Mouse (Mus musculus) forebrain, embryonic 11.5 days (tissue): ENCODE results near the gene Ccdc27. TPM values are rescaled to one million over a fixed set of nuclear protein-coding genes. Genes with fewer than 3 reads are reported as not detected.

Experiments
- ATAC-seq: fragments of 200-750 bp; cut with Nextera tagmentation; replicated peaks from 2 replicates; pipeline ENCODE4 v1.8.0; 2017; ENCODE audit warnings: moderate TSS enrichment; ENCODE audit not compliant: low FRiP score
- DNase-seq: peaks from one replicate; pipeline ENCODE4 v3.0.0-alpha.2; 2017; ENCODE audit warnings: low spot score
- H3K27ac ChIP-seq: fragments of 300-500 bp; sonication (generic); 2 replicates; pipeline ENCODE4 v1.5.1; 2014; ENCODE audit warnings: low read depth, low read length
- H3K27me3 ChIP-seq: fragments of 300-500 bp; sonication (generic); 2 replicates; pipeline ENCODE4 v1.6.1; 2014; ENCODE audit warnings: mild to moderate bottlenecking, low read length, mixed read lengths; ENCODE audit not compliant: control insufficient read depth, insufficient read depth
- H3K36me3 ChIP-seq: fragments of 300-500 bp; sonication (generic); 2 replicates; pipeline ENCODE4 v1.6.1; 2014; ENCODE audit warnings: mild to moderate bottlenecking, low read length, moderate library complexity, mixed read lengths; ENCODE audit not compliant: control insufficient read depth, insufficient read depth
- H3K4me1 ChIP-seq: fragments of 300-500 bp; sonication (generic); replicated peaks from 2 replicates; pipeline ENCODE4 v1.6.1; 2014; ENCODE audit warnings: low read length, mixed read lengths; ENCODE audit not compliant: control insufficient read depth, insufficient read depth
- H3K4me2 ChIP-seq: fragments of 300-500 bp; sonication (generic); 2 replicates; pipeline ENCODE4 v1.6.1; 2014; ENCODE audit warnings: low read depth, mild to moderate bottlenecking, low read length, moderate library complexity, mixed read lengths; ENCODE audit not compliant: severe bottlenecking
- H3K4me3 ChIP-seq: fragments of 300-500 bp; sonication (generic); 2 replicates; pipeline ENCODE4 v1.5.1; 2014; ENCODE audit warnings: low read depth, low read length
- H3K9ac ChIP-seq: fragments of 300-500 bp; sonication (generic); 2 replicates; pipeline ENCODE4 v1.6.1; 2014; ENCODE audit warnings: low read length
- H3K9me3 ChIP-seq: fragments of 300-500 bp; sonication (generic); 2 replicates; pipeline ENCODE4 v1.6.1; 2016; ENCODE audit warnings: low read length, mixed read lengths; ENCODE audit not compliant: control insufficient read depth
- WGBS: fragments of 180-500 bp; shearing (Covaris S2); extraction: QIAGEN DNeasy Blood & Tissue Kit; methylation state at CpG from one replicate; pipeline ENCODE4 v1.1.7; 2014; 5-methylcytosine and 5-hydroxymethylcytosine counted together
- polyA plus RNA-seq: library from polyadenylated mRNA; unstranded; fragments of >200 nt; fragmentation: Nextera tagmentation; extraction: Ambion mirVana; gene quantifications from 2 replicates; pipeline ENCODE4 v1.2.1, GENCODE M21; 2014

Ccdc27 gene
- polyA plus RNA-seq, 1 experiment from 2014 or later = not detected

- DNase-seq = no peak
- no peaks in the 10 kb centered on the region for H3K4me1 ChIP-seq
These were observed 29.0 kb upstream of the Ccdc27 start for GRCm38 (mm10) chr4:154071521-154071920.

GRCm38 (mm10) chr4:154070896-154071295, 28.4 kb upstream of the Ccdc27 start:
- Histone ChIP-seq H3K27ac (no peak overlapping the region), H3K4me2 (no peak overlapping the region), H3K27me3 (peaks cover 22% of the 10 kb centered on the region), H3K36me3 (no peaks in the 10 kb centered on the region), H3K9ac (no peak overlapping the region), H3K4me1 (no peaks in the 10 kb centered on the region), H3K4me3 (no peak overlapping the region), H3K9me3 (no peaks in the 10 kb centered on the region)
- WGBS = under 1% methylated on average over 5 of the region's 5 CpGs
- ATAC-seq = no peak
- no peak for DNase-seq

More at GRCm38 (mm10) chr4:154071521-154071920, 29.0 kb upstream of the Ccdc27 start:
- H3K9me3 ChIP-seq = no peaks in the 10 kb centered on the region
- WGBS = under 1% methylated on average over 15 of the region's 20 CpGs
- no peaks in the 10 kb centered on the region for H3K36me3 ChIP-seq
- no peak overlapping the region for H3K4me3 ChIP-seq
- H3K27ac ChIP-seq = no peak overlapping the region
- no peak for ATAC-seq
- H3K4me2 ChIP-seq = peak overlapping the region; percentile 26; the same call in 1 of the 2 replicates
- H3K27me3 ChIP-seq = peaks cover 22% of the 10 kb centered on the region
- H3K9ac ChIP-seq = no peak overlapping the region

- H3K4me1 ChIP-seq = no peaks in the 10 kb centered on the region
- H3K9ac ChIP-seq = no peak overlapping the region
- WGBS = 67% methylated on average over 14 of the region's 14 CpGs
- no peak overlapping the region for H3K4me3 ChIP-seq
- H3K9me3 ChIP-seq = no peaks in the 10 kb centered on the region
- H3K27me3 ChIP-seq = peaks cover under 1% of the 10 kb centered on the region; the same call in 1 of the 2 replicates
- ATAC-seq (no peak), DNase-seq (no peak)
- H3K27ac ChIP-seq = no peak overlapping the region
- no peaks in the 10 kb centered on the region for H3K36me3 ChIP-seq
- no peak overlapping the region for H3K4me2 ChIP-seq
These were observed 22.6 kb upstream of the Ccdc27 start for GRCm38 (mm10) chr4:154064827-154065773.

- Histone ChIP-seq H3K4me1 (no peaks in the 10 kb centered on the region), H3K9me3 (no peaks in the 10 kb centered on the region), H3K36me3 (no peaks in the 10 kb centered on the region), H3K27ac (no peak overlapping the region), H3K4me2 (no peak overlapping the region), H3K4me3 (no peak overlapping the region), H3K27me3 (no peaks in the 10 kb centered on the region), H3K9ac (no peak overlapping the region)
- DNase-seq = no peak
- no peak for ATAC-seq
- 73% methylated on average over 4 of the region's 4 CpGs for WGBS
These were observed 15.2 kb upstream of the Ccdc27 start for GRCm38 (mm10) chr4:154057696-154058095.

GRCm38 (mm10) chr4:154056661-154057060, 14.2 kb upstream of the Ccdc27 start:
- no peaks in the 10 kb centered on the region for H3K9me3 ChIP-seq
- WGBS = 56% methylated on average over 2 of the region's 2 CpGs
- no peaks in the 10 kb centered on the region for H3K4me1 ChIP-seq
- DNase-seq (no peak), ATAC-seq (no peak)
- no peaks in the 10 kb centered on the region for H3K27me3 ChIP-seq
- H3K9ac ChIP-seq = no peak overlapping the region
- no peak overlapping the region for H3K4me2 ChIP-seq
- H3K27ac ChIP-seq = no peak overlapping the region
- H3K36me3 ChIP-seq = no peaks in the 10 kb centered on the region
- H3K4me3 ChIP-seq = no peak overlapping the region

GRCm38 (mm10) chr4:154056046-154056445, 13.6 kb upstream of the Ccdc27 start:
- no peak overlapping the region for H3K27ac ChIP-seq
- no peak overlapping the region for H3K4me3 ChIP-seq
- H3K9ac ChIP-seq = no peak overlapping the region
- no peaks in the 10 kb centered on the region for H3K4me1 ChIP-seq
- DNase-seq (no peak), ATAC-seq (no peak)
- H3K36me3 ChIP-seq = no peaks in the 10 kb centered on the region
- H3K9me3 ChIP-seq = no peaks in the 10 kb centered on the region
- H3K4me2 ChIP-seq = no peak overlapping the region
- 77% methylated on average over 2 of the region's 2 CpGs for WGBS
- H3K27me3 ChIP-seq = no peaks in the 10 kb centered on the region

GRCm38 (mm10) chr4:154055482-154055881, 13.0 kb upstream of the Ccdc27 start:
- no peaks in the 10 kb centered on the region for H3K27me3 ChIP-seq
- no peaks in the 10 kb centered on the region for H3K36me3 ChIP-seq
- no peak for ATAC-seq
- H3K27ac ChIP-seq = no peak overlapping the region
- H3K4me2 ChIP-seq = no peak overlapping the region
- H3K9ac ChIP-seq = no peak overlapping the region
- no peak for DNase-seq
- 91% methylated on average over 7 of the region's 7 CpGs for WGBS
- no peak overlapping the region for H3K4me3 ChIP-seq
- H3K9me3 ChIP-seq = no peaks in the 10 kb centered on the region
- no peaks in the 10 kb centered on the region for H3K4me1 ChIP-seq

GRCm38 (mm10) chr4:154053065-154053464, 10.6 kb upstream of the Ccdc27 start:
- no peaks in the 10 kb centered on the region for H3K9me3 ChIP-seq
- no peaks in the 10 kb centered on the region for H3K27me3 ChIP-seq
- no peak overlapping the region for H3K27ac ChIP-seq
- H3K9ac ChIP-seq = no peak overlapping the region
- no peak overlapping the region for H3K4me2 ChIP-seq
- H3K4me3 ChIP-seq = no peak overlapping the region
- no peak for ATAC-seq
- no peak for DNase-seq
- no peaks in the 10 kb centered on the region for H3K36me3 ChIP-seq
- no peaks in the 10 kb centered on the region for H3K4me1 ChIP-seq
- WGBS = 71% methylated on average over 4 of the region's 4 CpGs

GRCm38 (mm10) chr4:154051401-154051800, 8.9 kb upstream of the Ccdc27 start:
- Histone ChIP-seq H3K9me3 (no peaks in the 10 kb centered on the region), H3K27me3 (no peaks in the 10 kb centered on the region), H3K4me1 (no peaks in the 10 kb centered on the region), H3K4me2 (no peak overlapping the region), H3K27ac (no peak overlapping the region), H3K36me3 (no peaks in the 10 kb centered on the region), H3K9ac (no peak overlapping the region), H3K4me3 (no peak overlapping the region)
- no peak for DNase-seq
- no peak for ATAC-seq
- 83% methylated on average over 3 of the region's 3 CpGs for WGBS
